Mouse (Mus musculus): ENCODE data around the gene Lamb2. TPM values are rescaled to one million over a fixed set of nuclear protein-coding genes. Genes with fewer than 3 reads are reported as not detected.

Gene Lamb2
- polyA plus RNA-seq, 1 experiment: 0.02 TPM

- Histone ChIP-seq H3K36me3 (ENCODE audit: control insufficient read depth) (peaks cover 15% of the 10 kb centered on the region), H3K27me3 (ENCODE audit: control insufficient read depth) (0 out of 2 replicates have a peak, but pooled peaks cover 2% of the 10 kb centered on the region), H3K9me3 (ENCODE audit: control insufficient read depth, low read length) (no peaks in the 10 kb centered on the region), H3K4me3 (replicated peaks) (no peak overlapping the region), H3K4me1 (ENCODE audit: control insufficient read depth) (no peaks in the 10 kb centered on the region)
- no peak for TF ChIP-seq TAL1 (IDR thresholded peaks at IDR 0.05; ENCODE audit: low read length)
- TF ChIP-seq GATA1 (IDR thresholded peaks at IDR 0.05; ENCODE audit: low read length): no peak
Observed at GRCm38 (mm10) chr9:108469845-108470244, 9.7 kb upstream of the Lamb2 start.

- H3K4me1 ChIP-seq (ENCODE audit: control insufficient read depth): peaks cover 7% of the 10 kb centered on the region
- TF ChIP-seq GATA1 (IDR thresholded peaks at IDR 0.05; ENCODE audit: low read length) (no peak), TAL1 (IDR thresholded peaks at IDR 0.05; ENCODE audit: low read length) (no peak)
- H3K9me3 ChIP-seq (ENCODE audit: control insufficient read depth, low read length): no peaks in the 10 kb centered on the region
- no peaks in the 10 kb centered on the region for H3K36me3 ChIP-seq (ENCODE audit: control insufficient read depth)
- peaks cover 21% of the 10 kb centered on the region for H3K27me3 ChIP-seq (ENCODE audit: control insufficient read depth)
- no peak overlapping the region for H3K4me3 ChIP-seq (replicated peaks)
Observed at GRCm38 (mm10) chr9:108474528-108474927, 5.0 kb upstream of the Lamb2 start.

DNA sequence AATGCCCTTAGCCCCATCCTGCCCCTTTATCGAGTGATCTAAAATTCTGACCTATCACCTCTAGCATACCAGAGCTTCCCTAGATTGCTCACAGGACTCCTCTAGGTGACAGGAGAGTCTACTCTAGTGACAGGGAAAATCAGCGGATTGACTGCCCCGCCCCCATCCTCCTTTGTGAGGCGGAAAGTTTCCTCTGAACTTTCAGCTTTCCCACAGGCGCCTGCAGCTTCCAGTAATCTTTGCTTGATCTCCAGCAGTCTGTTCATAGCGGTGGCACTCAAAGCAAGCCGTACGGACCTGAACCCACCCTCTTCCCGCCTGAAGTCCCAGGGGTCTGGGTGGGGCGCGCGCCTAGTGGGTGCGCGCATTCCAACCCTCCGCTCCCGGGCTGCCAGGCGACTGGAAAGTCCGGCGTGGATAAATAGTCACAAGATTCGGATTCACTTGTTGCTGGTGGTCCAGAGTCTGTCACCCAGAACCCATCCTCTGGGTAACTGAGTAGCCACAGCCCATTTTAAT is 839 bp upstream of the Lamb2 start:
- TF ChIP-seq TAL1 (IDR thresholded peaks at IDR 0.05; ENCODE audit: low read length) (no peak), GATA1 (IDR thresholded peaks at IDR 0.05; ENCODE audit: low read length) (no peak)
- H3K4me1 ChIP-seq (ENCODE audit: control insufficient read depth): peaks cover 17% of the 10 kb centered on the region
- H3K4me3 ChIP-seq (replicated peaks): peak overlapping the region; percentile 40
- no peaks in the 10 kb centered on the region for H3K9me3 ChIP-seq (ENCODE audit: control insufficient read depth, low read length)
- H3K27me3 ChIP-seq (ENCODE audit: control insufficient read depth): peaks cover 25% of the 10 kb centered on the region
- H3K36me3 ChIP-seq (ENCODE audit: control insufficient read depth): peaks cover 5% of the 10 kb centered on the region; the same call in 1 of the 2 replicates

DNA sequence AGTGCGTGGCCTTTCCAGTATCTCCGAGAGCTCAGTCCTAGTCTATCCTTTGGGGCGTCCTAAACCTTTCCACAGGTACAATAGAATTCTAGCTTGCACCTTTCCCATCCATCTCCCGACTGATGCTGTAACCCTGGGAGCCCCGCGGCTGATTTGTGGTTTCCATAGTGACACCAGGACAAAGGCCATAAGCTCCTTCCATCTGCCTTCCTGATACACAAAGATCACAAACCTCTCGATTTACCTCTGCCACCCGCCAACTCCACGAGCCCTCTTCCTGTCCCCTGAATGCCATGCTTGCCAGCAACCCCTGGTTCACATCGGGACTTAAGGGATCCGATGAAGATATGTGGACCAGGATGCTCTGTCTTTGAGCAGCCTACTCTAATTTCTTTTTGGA is 295 bp upstream of the Lamb2 start:
- no peak overlapping the region for H3K4me3 ChIP-seq (replicated peaks)
- TF ChIP-seq GATA1 (IDR thresholded peaks at IDR 0.05; ENCODE audit: low read length) (no peak), TAL1 (IDR thresholded peaks at IDR 0.05; ENCODE audit: low read length) (no peak)
- H3K4me1 ChIP-seq (ENCODE audit: control insufficient read depth): peaks cover 17% of the 10 kb centered on the region
- H3K27me3 ChIP-seq (ENCODE audit: control insufficient read depth): peaks cover 25% of the 10 kb centered on the region
- H3K36me3 ChIP-seq (ENCODE audit: control insufficient read depth): peaks cover 8% of the 10 kb centered on the region; the same call in 1 of the 2 replicates
- no peaks in the 10 kb centered on the region for H3K9me3 ChIP-seq (ENCODE audit: control insufficient read depth, low read length)

- H3K9me3 ChIP-seq (ENCODE audit: control insufficient read depth, low read length): no peaks in the 10 kb centered on the region
- peaks cover 12% of the 10 kb centered on the region; the same call in 1 of the 2 replicates for H3K36me3 ChIP-seq (ENCODE audit: control insufficient read depth)
- H3K4me1 ChIP-seq (ENCODE audit: control insufficient read depth): peaks cover 17% of the 10 kb centered on the region
- TF ChIP-seq GATA1 (IDR thresholded peaks at IDR 0.05; ENCODE audit: low read length) (no peak), TAL1 (IDR thresholded peaks at IDR 0.05; ENCODE audit: low read length) (no peak)
- no peak overlapping the region for H3K4me3 ChIP-seq (replicated peaks)
- peaks cover 25% of the 10 kb centered on the region for H3K27me3 ChIP-seq (ENCODE audit: control insufficient read depth)
Observed at GRCm38 (mm10) chr9:108480813-108481519, 1.4 kb downstream of the Lamb2 start.

GRCm38 (mm10) chr9:108481520-108482210 is 2.1 kb downstream of the Lamb2 start:
- peaks cover 13% of the 10 kb centered on the region; the same call in 1 of the 2 replicates for H3K36me3 ChIP-seq (ENCODE audit: control insufficient read depth)

GRCm38 (mm10) chr9:108483051-108483790 is 3.7 kb downstream of the Lamb2 start:
- H3K4me1 ChIP-seq (ENCODE audit: control insufficient read depth): peaks cover 17% of the 10 kb centered on the region
- no peak for TF ChIP-seq GATA1 (IDR thresholded peaks at IDR 0.05; ENCODE audit: low read length)
- no peak for TF ChIP-seq TAL1 (IDR thresholded peaks at IDR 0.05; ENCODE audit: low read length)
- peaks cover 18% of the 10 kb centered on the region for H3K27me3 ChIP-seq (ENCODE audit: control insufficient read depth)

More at GRCm38 (mm10) chr9:108481520-108482210, 2.1 kb downstream of the Lamb2 start:
- Histone ChIP-seq H3K9me3 (ENCODE audit: control insufficient read depth, low read length) (no peaks in the 10 kb centered on the region), H3K27me3 (ENCODE audit: control insufficient read depth) (peaks cover 25% of the 10 kb centered on the region), H3K4me3 (replicated peaks) (no peak overlapping the region), H3K4me1 (ENCODE audit: control insufficient read depth) (peaks cover 17% of the 10 kb centered on the region)
- TF ChIP-seq GATA1 (IDR thresholded peaks at IDR 0.05; ENCODE audit: low read length) (no peak), TAL1 (IDR thresholded peaks at IDR 0.05; ENCODE audit: low read length) (no peak)

DNA sequence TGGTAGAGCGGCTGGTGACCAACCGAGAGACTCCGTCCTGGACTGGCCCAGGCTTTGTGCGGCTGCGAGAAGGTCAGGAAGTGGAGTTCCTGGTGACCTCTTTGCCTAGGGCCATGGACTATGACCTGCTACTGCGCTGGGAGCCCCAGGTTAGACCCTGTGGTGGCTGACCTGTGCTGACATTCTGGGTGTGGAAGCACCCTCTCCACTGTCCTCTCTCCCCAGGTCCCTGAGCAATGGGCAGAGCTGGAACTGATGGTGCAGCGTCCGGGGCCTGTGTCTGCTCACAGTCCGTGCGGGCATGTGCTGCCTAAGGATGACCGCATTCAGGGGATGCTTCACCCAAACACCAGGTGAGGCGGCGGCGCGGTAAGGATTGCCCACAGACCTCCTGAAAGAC is 4.5 kb downstream of the Lamb2 start:
- Histone ChIP-seq H3K36me3 (ENCODE audit: control insufficient read depth) (peaks cover 24% of the 10 kb centered on the region), H3K4me1 (ENCODE audit: control insufficient read depth) (peaks cover 12% of the 10 kb centered on the region), H3K9me3 (ENCODE audit: control insufficient read depth, low read length) (no peaks in the 10 kb centered on the region), H3K27me3 (ENCODE audit: control insufficient read depth) (peaks cover 11% of the 10 kb centered on the region), H3K4me3 (replicated peaks) (no peak overlapping the region)
- TF ChIP-seq TAL1 (IDR thresholded peaks at IDR 0.05; ENCODE audit: low read length): no peak
- no peak for TF ChIP-seq GATA1 (IDR thresholded peaks at IDR 0.05; ENCODE audit: low read length)

More at GRCm38 (mm10) chr9:108483051-108483790, 3.7 kb downstream of the Lamb2 start:
- Histone ChIP-seq H3K4me3 (replicated peaks) (no peak overlapping the region), H3K9me3 (ENCODE audit: control insufficient read depth, low read length) (no peaks in the 10 kb centered on the region), H3K36me3 (ENCODE audit: control insufficient read depth) (peaks cover 19% of the 10 kb centered on the region)
